Mouse (Mus musculus): ENCODE results near the gene Erich4. TPM values are rescaled to one million over a fixed set of nuclear protein-coding genes. Genes with fewer than 3 reads are reported as not detected.

The Erich4 gene
- polyA plus RNA-seq, 1 experiment from 2014 or later, result 4.2 TPM

- Histone ChIP-seq H3K4me1 (ENCODE audit: control insufficient read depth, insufficient read depth, low read length) (peaks cover 16% of the 10 kb centered on the region), H3K27ac (ENCODE audit: low read length) (peak within 1 kb of the TSS; percentile 85), H3K4me2 (ENCODE audit: low read depth, low read length) (peak within 1 kb of the TSS; percentile 81), H3K4me3 (replicated peaks; ENCODE audit: low read length) (peak within 1 kb of the TSS; percentile 58), H3K36me3 (ENCODE audit: control insufficient read depth, insufficient read depth, low read length) (no peaks in the 10 kb centered on the region; the same call in 1 of the 2 replicates), H3K27me3 (ENCODE audit: control insufficient read depth, insufficient read depth, low read length) (no peaks in the 10 kb centered on the region), H3K9me3 (replicated peaks; ENCODE audit: control insufficient read depth, low read length) (no peaks in the 10 kb centered on the region), H3K9ac (ENCODE audit: low read length) (peak within 1 kb of the TSS; percentile 85)
- peak; percentile 63; the same call in 1 of the 2 replicates for ATAC-seq (ENCODE audit: insufficient read depth, low FRiP score)
- WGBS, result 9% methylated on average over 29 of the region's 29 CpGs
Observed at GRCm38 (mm10) chr7:25626509-25627430, 11.1 kb upstream of the Erich4 start, which contains the start of gene B3gnt8. Gene B3gnt8 (plus strand): TSS chr7:25626654.

DNA sequence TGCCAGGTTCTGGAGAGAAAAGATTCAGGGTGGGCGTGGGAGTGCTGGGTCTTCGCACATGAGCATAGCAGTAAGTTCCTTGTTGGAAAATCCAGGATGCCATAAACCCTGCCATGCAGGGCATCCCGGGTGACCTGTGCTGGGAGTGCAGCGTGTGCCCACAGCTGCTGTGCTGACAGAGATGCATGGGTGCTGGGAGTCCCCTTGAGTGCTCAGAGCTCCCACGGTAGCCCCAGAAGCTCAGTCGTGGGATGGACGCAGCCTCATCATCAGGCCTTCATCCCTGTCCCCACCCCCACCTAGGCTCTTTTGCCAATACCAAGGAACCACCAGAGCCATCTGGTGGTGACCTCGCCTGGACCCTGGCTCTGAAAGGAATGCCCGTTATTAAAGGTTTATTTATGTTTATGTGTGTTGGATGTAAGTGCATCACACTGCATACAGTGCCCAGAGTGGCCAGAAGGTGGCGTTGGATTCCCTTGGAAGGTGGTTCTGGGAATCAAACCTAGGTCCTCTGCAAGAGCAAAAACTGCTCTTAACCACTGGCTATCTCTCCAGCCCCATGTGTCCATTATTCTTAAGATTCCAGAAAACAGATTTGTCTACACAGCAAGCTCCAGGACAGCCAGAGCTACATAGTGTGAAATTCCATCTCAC, 10.0 kb upstream of the Erich4 start:
- no peak for ATAC-seq (ENCODE audit: insufficient read depth, low FRiP score)
- H3K9me3 ChIP-seq (replicated peaks; ENCODE audit: control insufficient read depth, low read length), result no peaks in the 10 kb centered on the region
- H3K27me3 ChIP-seq (ENCODE audit: control insufficient read depth, insufficient read depth, low read length), result no peaks in the 10 kb centered on the region
- peaks cover 16% of the 10 kb centered on the region for H3K4me1 ChIP-seq (ENCODE audit: control insufficient read depth, insufficient read depth, low read length)
- no peak overlapping the region for H3K4me2 ChIP-seq (ENCODE audit: low read depth, low read length)
- H3K36me3 ChIP-seq (ENCODE audit: control insufficient read depth, insufficient read depth, low read length), result no peaks in the 10 kb centered on the region; the same call in 1 of the 2 replicates
- H3K27ac ChIP-seq (ENCODE audit: low read length), result no peak overlapping the region
- no peak overlapping the region for H3K9ac ChIP-seq (ENCODE audit: low read length)
- WGBS, result 70% methylated on average over 10 of the region's 10 CpGs
- no peak overlapping the region for H3K4me3 ChIP-seq (replicated peaks; ENCODE audit: low read length)

DNA sequence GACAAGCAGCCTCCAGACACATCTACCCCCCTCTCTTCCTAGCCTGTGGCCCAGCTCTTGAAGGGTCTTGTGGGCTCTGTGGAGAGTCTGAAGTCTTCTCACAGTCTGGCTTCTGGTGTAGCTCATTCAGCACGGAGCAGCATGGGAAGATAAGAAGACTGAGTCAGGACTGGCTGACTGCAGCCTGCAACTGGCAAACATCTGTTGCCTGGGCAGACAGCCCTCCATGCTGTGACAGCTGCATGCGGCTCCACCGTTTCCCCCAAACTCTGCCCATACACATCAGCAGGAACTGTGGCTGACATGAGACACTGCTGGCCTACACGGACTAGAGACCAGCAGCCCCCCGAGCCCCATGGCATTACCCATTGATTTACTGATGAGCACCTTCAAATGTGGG, 9.2 kb upstream of the Erich4 start:
- H3K9me3 ChIP-seq (replicated peaks; ENCODE audit: control insufficient read depth, low read length), result no peaks in the 10 kb centered on the region
- no peak overlapping the region for H3K4me3 ChIP-seq (replicated peaks; ENCODE audit: low read length)
- H3K4me2 ChIP-seq (ENCODE audit: low read depth, low read length), result no peak overlapping the region
- H3K4me1 ChIP-seq (ENCODE audit: control insufficient read depth, insufficient read depth, low read length), result peaks cover 16% of the 10 kb centered on the region
- ATAC-seq (ENCODE audit: insufficient read depth, low FRiP score), result no peak
- H3K9ac ChIP-seq (ENCODE audit: low read length), result no peak overlapping the region
- no peaks in the 10 kb centered on the region; the same call in 1 of the 2 replicates for H3K36me3 ChIP-seq (ENCODE audit: control insufficient read depth, insufficient read depth, low read length)
- H3K27ac ChIP-seq (ENCODE audit: low read length), result peak overlapping the region; percentile 19
- 57% methylated on average over 5 of the region's 5 CpGs for WGBS
- no peaks in the 10 kb centered on the region for H3K27me3 ChIP-seq (ENCODE audit: control insufficient read depth, insufficient read depth, low read length)

DNA sequence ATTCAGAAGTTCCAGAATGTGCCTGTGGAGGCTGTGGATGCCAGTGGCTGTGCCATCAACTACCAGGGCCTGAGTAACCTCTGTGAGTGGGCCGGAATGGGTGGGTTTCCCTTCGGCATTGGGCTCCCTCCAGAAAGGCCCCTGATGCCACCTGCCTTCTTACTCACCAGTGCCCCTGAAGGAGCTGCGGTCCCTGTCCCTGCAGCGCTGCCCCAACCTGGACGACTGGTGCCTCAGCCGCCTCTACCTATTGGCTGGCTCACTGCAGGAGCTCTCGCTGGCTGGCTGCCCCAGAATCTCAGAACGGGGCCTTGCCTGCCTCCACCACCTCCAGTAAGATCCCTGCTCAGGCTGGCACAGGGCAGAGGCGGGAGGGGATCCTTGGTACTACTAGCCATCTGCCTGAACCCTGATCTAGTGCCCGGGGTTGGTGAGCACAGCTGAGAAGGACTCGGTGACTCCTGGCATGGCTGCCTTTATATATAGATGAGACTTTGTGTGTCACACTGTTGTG, 8.2 kb upstream of the Erich4 start:
- Histone ChIP-seq H3K4me3 (replicated peaks; ENCODE audit: low read length) (no peak overlapping the region), H3K9ac (ENCODE audit: low read length) (no peak overlapping the region), H3K36me3 (ENCODE audit: control insufficient read depth, insufficient read depth, low read length) (no peaks in the 10 kb centered on the region; the same call in 1 of the 2 replicates), H3K4me1 (ENCODE audit: control insufficient read depth, insufficient read depth, low read length) (peaks cover 16% of the 10 kb centered on the region), H3K27me3 (ENCODE audit: control insufficient read depth, insufficient read depth, low read length) (no peaks in the 10 kb centered on the region), H3K4me2 (ENCODE audit: low read depth, low read length) (no peak overlapping the region), H3K9me3 (replicated peaks; ENCODE audit: control insufficient read depth, low read length) (no peaks in the 10 kb centered on the region), H3K27ac (ENCODE audit: low read length) (no peak overlapping the region)
- WGBS, result 94% methylated on average over 11 of the region's 11 CpGs
- no peak for ATAC-seq (ENCODE audit: insufficient read depth, low FRiP score)

GRCm38 (mm10) chr7:25620751-25621150, 5.1 kb upstream of the Erich4 start:
- no peaks in the 10 kb centered on the region for H3K27me3 ChIP-seq (ENCODE audit: control insufficient read depth, insufficient read depth, low read length)
- 91% methylated on average over 11 of the region's 11 CpGs for WGBS
- no peaks in the 10 kb centered on the region for H3K4me1 ChIP-seq (ENCODE audit: control insufficient read depth, insufficient read depth, low read length)
- ATAC-seq (ENCODE audit: insufficient read depth, low FRiP score), result no peak
- H3K4me3 ChIP-seq (replicated peaks; ENCODE audit: low read length), result no peak overlapping the region
- no peak overlapping the region for H3K27ac ChIP-seq (ENCODE audit: low read length)
- H3K9me3 ChIP-seq (replicated peaks; ENCODE audit: control insufficient read depth, low read length), result no peaks in the 10 kb centered on the region
- no peaks in the 10 kb centered on the region; the same call in 1 of the 2 replicates for H3K36me3 ChIP-seq (ENCODE audit: control insufficient read depth, insufficient read depth, low read length)
- H3K4me2 ChIP-seq (ENCODE audit: low read depth, low read length), result no peak overlapping the region
- no peak overlapping the region for H3K9ac ChIP-seq (ENCODE audit: low read length)

GRCm38 (mm10) chr7:25620101-25620500, 4.4 kb upstream of the Erich4 start:
- no peak overlapping the region for H3K9ac ChIP-seq (ENCODE audit: low read length)
- H3K4me2 ChIP-seq (ENCODE audit: low read depth, low read length), result peak overlapping the region; percentile 78
- no peaks in the 10 kb centered on the region; the same call in 1 of the 2 replicates for H3K36me3 ChIP-seq (ENCODE audit: control insufficient read depth, insufficient read depth, low read length)
- no peaks in the 10 kb centered on the region for H3K9me3 ChIP-seq (replicated peaks; ENCODE audit: control insufficient read depth, low read length)
- no peak for ATAC-seq (ENCODE audit: insufficient read depth, low FRiP score)
- H3K4me1 ChIP-seq (ENCODE audit: control insufficient read depth, insufficient read depth, low read length), result no peaks in the 10 kb centered on the region
- no peak overlapping the region for H3K27ac ChIP-seq (ENCODE audit: low read length)
- no peaks in the 10 kb centered on the region for H3K27me3 ChIP-seq (ENCODE audit: control insufficient read depth, insufficient read depth, low read length)
- H3K4me3 ChIP-seq (replicated peaks; ENCODE audit: low read length), result peak overlapping the region; percentile 80
- WGBS, result 89% methylated on average over 5 of the region's 5 CpGs

- 13% methylated on average over 5 of the region's 5 CpGs for WGBS
- Histone ChIP-seq H3K4me3 (replicated peaks; ENCODE audit: low read length) (peak overlapping the region; percentile 80), H3K36me3 (ENCODE audit: control insufficient read depth, insufficient read depth, low read length) (no peaks in the 10 kb centered on the region), H3K4me1 (ENCODE audit: control insufficient read depth, insufficient read depth, low read length) (no peaks in the 10 kb centered on the region), H3K4me2 (ENCODE audit: low read depth, low read length) (peak overlapping the region; percentile 78), H3K27me3 (ENCODE audit: control insufficient read depth, insufficient read depth, low read length) (no peaks in the 10 kb centered on the region), H3K9me3 (replicated peaks; ENCODE audit: control insufficient read depth, low read length) (no peaks in the 10 kb centered on the region), H3K9ac (ENCODE audit: low read length) (peak overlapping the region; percentile 78), H3K27ac (ENCODE audit: low read length) (peak overlapping the region; percentile 58; the same call in 1 of the 2 replicates)
- ATAC-seq (ENCODE audit: insufficient read depth, low FRiP score), result no peak
Observed at GRCm38 (mm10) chr7:25619722-25619991, 4.0 kb upstream of the Erich4 start.

DNA sequence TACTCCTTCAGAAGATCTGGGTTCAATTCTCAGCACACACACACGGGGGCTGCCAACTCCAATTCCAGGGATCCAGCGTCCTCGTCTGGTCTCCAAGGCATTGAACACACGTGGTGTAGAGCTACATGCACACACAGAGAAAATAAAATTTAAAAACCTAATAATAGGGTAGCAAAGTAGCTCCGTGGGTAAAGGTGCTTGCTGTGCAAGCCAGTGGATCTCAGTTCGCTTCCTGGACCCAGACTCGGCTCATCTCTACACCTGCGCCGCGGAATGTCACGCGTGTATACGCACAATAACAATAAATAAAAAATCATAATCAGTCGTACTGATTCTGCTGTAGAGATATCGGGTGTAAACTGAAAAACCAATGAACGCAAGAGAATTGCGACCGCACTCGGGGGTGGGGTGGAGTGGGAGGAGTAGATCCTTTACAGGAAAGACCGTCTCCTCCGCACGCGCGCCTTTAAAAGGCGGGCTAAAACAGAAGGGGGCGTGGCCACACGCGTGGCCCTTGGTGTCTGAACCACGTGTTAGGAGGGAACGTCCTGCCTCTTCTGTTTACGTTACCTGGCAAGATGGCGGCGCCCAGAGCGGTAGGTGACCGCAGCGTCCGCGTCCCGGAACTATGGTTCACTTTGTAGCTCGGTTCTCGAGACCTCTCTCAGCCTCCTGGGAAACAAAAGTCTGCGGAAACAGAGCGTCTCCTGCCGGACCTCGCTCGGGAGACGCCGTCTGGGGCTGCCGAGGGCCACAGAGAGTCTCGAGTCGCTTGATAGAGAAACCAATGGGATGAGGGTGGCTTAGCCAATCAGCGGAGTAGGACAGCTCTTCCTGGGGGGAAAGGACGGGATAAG, 3.4 kb upstream of the Erich4 start, which contains the start of gene Dmac2:
Gene Dmac2, plus strand, starts transcription at position 550 of the 857 bp plus-strand sequence.
- Histone ChIP-seq H3K4me3 (replicated peaks; ENCODE audit: low read length) (peak within 1 kb of the TSS; percentile 80), H3K36me3 (ENCODE audit: control insufficient read depth, insufficient read depth, low read length) (no peaks in the 10 kb centered on the region), H3K4me2 (ENCODE audit: low read depth, low read length) (peak within 1 kb of the TSS; percentile 78)

More for the DNA sequence above, 3.4 kb upstream of the Erich4 start, which contains the start of gene Dmac2:
- H3K27me3 ChIP-seq (ENCODE audit: control insufficient read depth, insufficient read depth, low read length), result no peaks in the 10 kb centered on the region
- no peaks in the 10 kb centered on the region for H3K9me3 ChIP-seq (replicated peaks; ENCODE audit: control insufficient read depth, low read length)
- no peaks in the 10 kb centered on the region for H3K4me1 ChIP-seq (ENCODE audit: control insufficient read depth, insufficient read depth, low read length)
- peak within 1 kb of the TSS; percentile 58; the same call in 1 of the 2 replicates for H3K27ac ChIP-seq (ENCODE audit: low read length)
- peak within 1 kb of the TSS; percentile 78 for H3K9ac ChIP-seq (ENCODE audit: low read length)
- peak; percentile 94 for ATAC-seq (ENCODE audit: insufficient read depth, low FRiP score)
- under 1% methylated on average over 53 of the region's 53 CpGs for WGBS
